Mouse (Mus musculus) R1 (cell line): ENCODE results near the gene Sdk2.

Experiments used
- DNase-seq: peaks from one replicate; pipeline ENCODE4 v3.0.0-alpha.2; 2018; ENCODE audit warnings: low read depth, low spot score

The Sdk2 gene

DNA sequence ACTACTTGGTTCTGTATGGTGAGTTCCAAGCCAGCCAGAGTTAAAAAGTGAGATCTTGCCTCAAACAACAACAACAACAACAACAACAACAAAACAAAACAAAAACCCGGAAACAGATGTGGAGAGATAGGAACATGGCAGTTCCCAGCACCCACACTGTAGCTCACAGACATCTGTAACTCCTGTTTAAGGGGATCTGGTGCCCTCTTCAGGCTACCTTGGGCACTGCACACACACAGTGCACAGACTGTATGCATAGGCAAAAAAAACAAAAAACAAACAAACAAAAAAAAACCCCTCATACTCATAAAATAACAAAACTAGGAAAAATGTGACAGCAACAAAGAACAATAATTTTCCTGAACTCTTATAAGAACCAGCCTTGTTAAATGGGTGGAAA is 323.8 kb downstream of the Sdk2 start:
- DNase-seq, result peak; percentile 77

DNA sequence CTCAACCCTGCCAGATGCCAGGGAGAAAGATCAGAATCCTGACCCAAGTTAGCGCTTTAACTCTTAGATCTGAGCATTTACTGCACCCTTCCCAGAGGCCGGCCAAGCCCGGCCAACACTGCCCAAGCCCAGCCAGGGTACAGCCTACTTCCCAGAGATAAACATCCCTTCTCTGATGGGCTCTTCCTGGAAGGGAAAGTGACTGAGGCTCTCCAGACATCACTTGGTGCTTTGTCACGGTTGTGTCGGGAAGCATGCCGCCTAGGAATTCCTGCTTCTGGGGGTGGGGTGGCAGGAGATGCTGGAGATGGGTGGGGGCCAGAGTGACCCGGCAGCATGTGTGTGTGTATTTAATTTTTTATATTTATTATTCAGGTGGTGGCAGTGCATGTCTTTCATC is 326.7 kb downstream of the Sdk2 start:
- DNase-seq, result no peak

DNA sequence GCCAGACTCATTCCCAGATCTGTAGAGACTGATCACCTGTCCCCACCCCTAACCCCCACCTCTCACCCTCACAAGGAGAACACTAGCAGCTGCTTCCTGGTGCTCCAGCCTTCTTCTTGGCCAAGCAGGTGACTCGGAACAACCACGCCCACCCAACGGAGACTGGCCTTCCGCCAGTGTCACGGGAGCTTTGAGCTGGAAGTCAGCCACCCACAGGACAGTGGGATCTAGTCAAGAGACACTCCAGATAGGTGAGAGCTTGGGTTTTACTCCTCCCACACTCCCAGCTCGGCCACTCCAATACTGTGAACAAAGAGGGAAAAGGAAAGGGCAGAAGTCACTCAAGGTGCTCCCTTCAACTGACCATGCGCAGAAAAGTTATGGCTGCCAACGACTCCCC is 327.6 kb downstream of the Sdk2 start:
- no peak for DNase-seq

DNA sequence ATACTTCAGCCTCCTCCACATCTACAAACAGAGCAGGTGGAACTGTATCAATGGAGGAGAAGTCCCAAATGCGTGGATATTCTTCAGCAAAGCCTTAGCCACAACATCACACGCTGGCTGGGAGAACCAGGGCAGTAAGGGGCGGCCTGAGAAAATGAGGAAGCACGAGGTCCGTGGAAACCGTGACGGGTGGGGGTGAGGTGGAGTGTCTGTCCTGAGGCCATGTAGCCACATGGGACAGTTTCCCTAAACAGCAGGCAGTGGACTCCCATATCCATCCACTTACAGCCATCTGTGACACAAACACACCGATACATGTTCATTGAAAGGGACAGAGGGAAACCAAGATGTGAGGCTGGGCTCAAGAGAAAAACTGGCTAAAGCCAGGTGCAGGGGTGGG is 328.9 kb downstream of the Sdk2 start:
- no peak for DNase-seq

DNA sequence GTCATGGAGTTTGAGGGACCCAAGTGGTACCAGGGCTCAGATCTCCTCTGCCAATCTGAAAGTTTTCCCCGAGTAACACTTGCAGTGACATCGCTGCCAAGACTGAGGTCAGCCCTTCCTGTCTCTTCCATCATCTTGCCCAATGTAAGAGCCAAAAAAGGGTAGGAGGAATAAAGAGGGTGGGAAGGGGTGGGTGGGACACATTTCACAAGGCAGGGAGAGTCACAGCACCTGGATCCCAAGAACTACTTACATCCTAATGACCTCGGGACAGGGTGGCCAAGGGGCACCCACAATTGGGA is 329.3 kb downstream of the Sdk2 start:
- DNase-seq, result no peak

DNA sequence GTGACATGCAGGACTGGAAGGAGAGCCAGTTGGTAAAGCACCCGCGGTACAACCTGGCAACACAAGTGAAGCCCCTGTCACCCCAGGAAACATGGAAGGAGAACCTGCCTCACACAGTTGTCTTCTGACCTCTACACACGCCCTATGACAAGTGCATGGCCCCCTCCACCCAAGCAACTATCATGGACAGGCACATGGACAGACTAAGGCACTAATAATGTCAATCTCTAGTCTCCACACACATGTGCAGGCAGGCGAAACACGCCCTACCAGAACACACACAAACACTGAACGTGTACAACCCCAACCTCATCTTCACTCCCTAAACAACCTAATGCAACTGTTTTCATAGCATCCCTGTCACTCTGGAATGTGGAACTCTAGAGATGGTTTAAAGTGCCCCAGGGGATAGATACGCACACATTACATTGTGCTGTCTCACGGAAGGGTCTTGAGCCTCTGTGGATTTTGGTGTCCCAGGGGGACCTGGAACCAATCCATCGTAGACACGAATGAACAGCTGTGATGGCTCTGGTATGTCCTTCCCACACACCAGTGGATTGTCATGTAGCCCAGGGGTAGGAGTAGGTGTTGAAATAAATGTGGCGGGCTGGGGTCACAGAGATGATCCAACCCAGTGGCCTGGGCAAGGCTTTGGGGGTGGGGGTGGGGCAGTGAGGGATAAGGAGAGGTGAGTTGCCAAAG is 329.8 kb downstream of the Sdk2 start:
- no peak for DNase-seq

DNA sequence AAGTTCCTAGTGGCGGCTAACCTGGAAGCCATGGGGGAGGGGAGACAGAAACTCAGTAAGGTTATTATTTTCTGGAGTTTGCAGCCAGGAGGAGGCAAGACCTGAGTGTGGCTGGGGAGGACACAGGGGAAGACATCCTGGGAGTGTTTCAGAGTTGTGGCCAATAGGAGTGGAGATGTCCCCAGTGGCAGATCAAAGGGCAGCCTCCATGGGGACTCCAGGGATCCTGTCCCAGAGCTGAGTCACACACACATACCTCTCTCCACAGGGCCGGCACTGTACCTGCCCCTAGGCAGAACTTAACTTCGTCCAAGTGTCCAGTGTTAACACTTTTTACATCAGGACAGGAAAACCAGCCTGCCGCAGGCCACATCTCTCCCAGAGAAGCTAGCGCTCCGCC is 331.7 kb downstream of the Sdk2 start:
- DNase-seq, result no peak

DNA sequence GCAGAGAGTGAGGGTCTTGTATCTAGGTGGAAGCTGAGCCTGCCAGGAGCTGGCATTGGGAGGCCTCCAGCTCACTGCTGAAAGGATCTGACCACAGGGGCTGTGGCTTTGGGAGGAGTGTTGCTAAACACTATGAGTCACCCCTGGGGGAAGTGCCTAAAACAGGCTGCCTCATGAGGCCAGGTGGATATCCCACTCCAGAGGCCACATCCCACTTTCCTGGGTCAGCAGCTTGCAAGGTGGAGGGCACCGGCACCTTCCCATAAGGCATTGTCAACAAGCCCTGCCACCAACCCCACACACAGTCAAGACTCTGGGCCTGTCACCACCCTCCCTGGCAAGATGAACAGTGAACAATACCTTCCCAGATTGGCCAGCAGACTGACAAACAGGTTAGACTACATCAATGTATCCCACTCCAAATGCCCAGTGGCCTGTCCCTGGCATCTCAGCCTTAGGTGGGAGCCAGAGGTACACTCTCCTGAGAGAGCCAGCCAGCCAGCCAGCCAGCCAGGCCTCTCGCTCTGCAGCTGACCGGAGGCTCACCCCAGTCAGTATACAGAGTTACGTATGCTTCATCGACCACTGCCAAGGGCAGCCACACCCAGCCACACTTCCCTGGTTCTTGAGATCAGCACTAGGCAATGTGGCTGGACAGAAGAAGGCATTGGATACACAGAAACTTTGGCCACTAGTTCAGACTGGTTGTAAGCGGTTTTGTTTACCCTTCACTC is 333.0 kb downstream of the Sdk2 start:
- peak; percentile 55 for DNase-seq

DNA sequence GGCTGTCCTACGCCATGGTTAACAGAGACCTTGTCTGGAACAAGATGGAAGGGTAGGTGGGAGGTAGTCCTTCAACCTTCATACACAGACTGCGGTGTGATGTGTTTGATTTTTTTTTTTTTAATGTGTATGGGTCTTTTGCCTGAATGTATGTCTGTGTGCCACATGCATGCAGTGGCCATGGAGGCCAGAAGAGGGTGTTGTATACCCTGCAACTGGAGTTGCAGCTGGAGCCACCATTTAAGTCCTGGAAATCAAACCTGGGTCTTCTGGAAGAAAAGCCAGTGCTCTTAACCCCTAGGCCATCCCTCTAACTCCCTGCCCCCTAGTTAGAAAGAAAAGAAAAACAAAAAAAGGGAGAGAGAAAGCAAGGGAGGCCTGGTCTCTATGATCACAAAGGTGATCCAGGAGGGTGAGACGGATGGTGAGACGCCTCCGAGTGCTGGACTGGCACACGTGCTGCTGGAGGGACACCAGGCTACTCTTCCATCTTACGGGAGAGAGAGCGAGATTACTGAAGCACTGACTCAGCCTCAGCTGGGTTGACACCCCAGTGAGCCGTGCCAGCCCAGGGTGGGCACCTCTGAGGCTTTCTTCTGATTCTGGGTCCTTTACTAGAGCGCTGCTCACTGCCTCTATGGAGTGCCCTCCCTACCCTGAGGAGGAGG is 334.8 kb downstream of the Sdk2 start:
- DNase-seq, result no peak

DNA sequence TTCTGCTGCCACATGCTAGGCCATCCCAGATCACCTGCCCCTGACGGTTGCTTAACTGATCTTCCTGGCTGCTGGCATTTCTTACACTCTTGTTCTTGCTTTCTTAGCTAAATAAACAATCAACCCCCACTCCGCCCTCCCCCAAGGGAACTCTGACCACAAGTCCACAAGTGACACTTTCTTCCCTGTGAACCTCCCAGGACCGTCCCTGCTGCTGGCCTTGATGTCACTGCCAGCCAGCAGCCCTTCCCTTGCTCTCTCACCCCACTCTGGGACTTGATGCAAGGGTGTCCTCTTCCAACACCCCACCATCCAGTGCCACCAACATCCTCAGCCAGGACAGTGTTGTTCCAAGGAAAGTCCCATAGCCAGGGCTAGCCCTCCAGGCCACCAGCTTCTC is 336.0 kb downstream of the Sdk2 start:
- no peak for DNase-seq

DNA sequence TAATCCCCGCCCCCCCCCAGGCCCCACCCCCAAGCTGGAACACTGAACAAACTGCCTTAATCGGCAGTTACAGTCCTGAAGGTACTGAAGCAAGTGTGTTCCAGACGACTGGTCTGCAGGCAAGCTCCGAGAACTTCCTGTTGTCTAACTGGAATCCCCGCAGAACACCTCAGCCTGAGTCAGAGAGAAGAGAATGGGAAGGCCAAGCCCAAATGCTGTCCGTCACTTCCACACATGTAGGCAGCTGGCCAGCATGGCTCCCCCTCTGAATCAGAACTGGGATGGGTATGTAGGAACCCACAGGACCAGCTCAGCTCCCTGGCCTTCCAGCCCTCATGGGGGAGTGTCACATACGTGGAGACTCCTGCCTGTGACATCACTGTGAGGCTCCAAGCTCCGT is 336.9 kb downstream of the Sdk2 start:
- DNase-seq, result no peak

DNA sequence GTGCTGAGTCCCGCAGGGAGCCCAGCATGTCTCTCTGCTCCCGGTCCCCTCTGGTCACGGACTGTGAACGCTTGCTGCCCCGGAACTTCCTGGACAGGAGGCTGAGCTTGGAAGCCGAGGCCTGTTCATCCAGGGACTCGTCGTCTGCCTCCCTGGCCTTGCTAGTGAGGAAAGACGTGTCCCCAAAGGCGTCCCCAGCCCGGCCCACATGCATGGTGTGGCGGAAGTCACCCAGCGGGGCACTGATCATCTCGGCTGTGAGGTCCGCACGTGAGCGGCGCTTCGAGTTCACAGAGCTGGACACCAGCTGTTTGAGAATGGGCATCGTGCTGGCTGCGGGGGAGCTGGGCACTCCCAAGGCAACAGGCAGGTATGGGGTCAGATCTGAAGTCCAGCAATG is 337.6 kb downstream of the Sdk2 start:
- no peak for DNase-seq

DNA sequence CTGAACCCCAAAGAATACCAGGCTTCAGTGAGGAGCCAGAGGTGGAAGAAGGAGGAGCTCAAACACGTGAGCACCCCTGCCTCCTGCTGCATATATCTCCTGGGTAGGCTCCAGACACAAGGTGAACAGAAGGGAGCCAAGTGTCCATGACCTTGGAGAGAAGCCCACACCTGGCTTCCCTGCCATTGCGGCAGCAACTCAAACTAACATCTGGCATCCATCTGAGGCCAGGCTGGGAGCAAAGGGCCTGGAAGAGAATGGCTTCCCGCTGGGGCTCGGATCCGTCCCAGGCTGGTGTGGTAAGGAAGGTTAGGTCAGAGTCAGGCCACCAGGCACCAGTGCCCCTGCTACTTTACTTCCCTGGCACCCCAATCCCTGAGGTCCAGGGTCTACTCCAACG is 338.9 kb downstream of the Sdk2 start:
- peak; percentile 53 for DNase-seq

DNA sequence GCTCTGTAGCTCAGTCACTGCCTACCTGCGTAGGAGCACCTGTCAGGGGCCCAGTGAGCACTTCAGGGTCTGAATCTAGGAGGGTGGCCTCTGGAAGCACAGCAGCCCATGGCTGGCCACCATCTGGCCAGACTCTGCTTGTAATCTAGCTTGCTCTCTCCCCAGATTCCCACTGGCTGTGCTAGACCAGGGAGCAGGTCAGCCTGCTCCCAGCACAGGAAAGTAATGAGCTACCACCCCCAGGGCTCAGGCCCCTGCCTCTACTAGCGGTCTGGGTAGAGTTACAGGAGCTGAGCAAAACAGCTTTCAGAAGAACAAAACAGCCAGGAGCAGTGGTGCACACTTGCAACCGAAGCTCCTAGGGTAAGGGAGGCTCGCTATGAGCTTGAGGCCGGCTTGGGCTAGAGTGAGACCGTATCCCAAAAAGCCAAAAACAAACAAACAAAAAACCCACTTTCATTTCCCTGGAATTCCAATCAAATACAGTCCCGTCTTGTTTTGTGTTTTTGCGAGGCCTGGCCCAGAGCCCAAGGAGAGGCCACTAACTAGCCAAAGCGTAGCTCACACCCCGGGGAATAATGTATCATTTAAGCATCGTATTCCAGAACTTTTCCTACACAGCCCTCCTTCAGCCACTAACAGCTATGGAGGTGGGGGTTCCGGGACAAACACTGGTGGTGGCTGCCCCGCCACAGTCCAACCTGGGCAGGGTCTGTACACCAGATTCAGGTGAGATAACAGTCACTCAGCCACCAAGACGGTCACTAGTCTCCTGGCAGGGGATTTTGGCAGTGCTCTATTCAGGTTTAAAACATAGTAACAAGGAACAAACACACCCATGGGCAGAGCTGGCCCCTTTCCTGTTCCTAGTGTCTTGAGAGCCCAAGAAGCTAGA is 339.6 kb downstream of the Sdk2 start:
- DNase-seq, result no peak
